Mouse (Mus musculus): ENCODE measurements at regions not wholly inside any gene's neighbourhood (a gene's known extent, or its start where the extent isn't known, plus 50 kb on each side); places are given as distances from the start of the nearest gene placed in this dataset.

GRCm38 (mm10) chr4:95269766-95270165 is 217.7 kb upstream of the Jun start:
- TF ChIP-seq POLR2A (IDR thresholded peaks at IDR 0.05; ENCODE audit: control insufficient read depth, low read depth, low read length) (no peak), CTCF (IDR thresholded peaks at IDR 0.05; ENCODE audit: control insufficient read depth, insufficient read depth, insufficient replicate concordance, low read depth, low read length) (no peak)

All from testis, adult 2 months (tissue).